Mouse (Mus musculus) ES-E14 (cell line): ENCODE measurements around the gene Rps6kc1.

Source experiments
- HCFC1 ChIP-seq: IDR thresholded peaks from 2 replicates; pipeline ENCODE4 v1.6.1; 2012; ENCODE audit warnings: low read length, inconsistent platforms, borderline replicate concordance; ENCODE audit not compliant: insufficient read depth
- MAFK ChIP-seq: IDR thresholded peaks from 2 replicates; pipeline ENCODE4 v1.6.1; 2014; ENCODE audit warnings: mild to moderate bottlenecking, low read depth, low read length, inconsistent platforms; ENCODE audit not compliant: insufficient read depth

GRCm38 (mm10) chr1:190868790-190869189 lies 42.8 kb downstream of the Rps6kc1 start:
- TF ChIP-seq HCFC1 (no peak), MAFK (no peak)
